In the genomic region with DNA sequence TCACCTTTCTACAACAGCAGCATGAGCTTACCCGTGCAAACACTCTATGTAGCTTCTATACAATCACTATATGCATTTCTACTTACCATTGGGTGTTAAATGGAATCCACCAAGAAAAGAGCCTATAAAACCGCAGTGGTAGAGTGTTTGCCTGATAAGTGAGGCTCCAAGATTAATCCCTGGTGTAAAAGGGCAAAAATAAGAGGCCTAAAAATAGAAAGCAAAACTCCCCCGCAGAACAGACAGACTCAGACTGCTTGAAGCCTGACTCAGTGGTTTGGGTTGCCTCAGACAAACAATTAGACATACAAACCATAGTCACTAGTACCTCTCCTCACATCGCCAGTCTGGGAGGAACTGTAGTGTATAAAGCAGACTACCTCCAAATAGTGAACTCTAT, we compare ENCODE assay signal across 10 mouse cellular contexts. TPM values are rescaled to one million over a fixed set of nuclear protein-coding genes. Genes with fewer than 3 reads are reported as not detected.
DNase-seq lines count a peak whose midpoint lies in the region; ATAC-seq lines count a peak whose summit lies in the region.
"Had no signal": no experiment of that assay in that cellular context is flagged by ENCODE, and none has a peak within 500 bp of the region (broad histone marks: within the 10 kb centered on the region; RNA-seq: fewer than 3 reads in every experiment).

A gene (minus strand): TSS at position 112 of the 400 bp plus-strand sequence.

- WGBS in forebrain, embryonic 13.5 days, result 73% methylated on average over 4 of the region's 4 CpGs
- WGBS in limb, embryonic 13.5 days, result 75% methylated on average over 4 of the region's 4 CpGs

- H3K4me1 ChIP-seq in forebrain, embryonic 13.5 days, result peaks cover 2% of the 10 kb centered on the region; the same call in 1 of the 2 replicates
- peaks cover 5% of the 10 kb centered on the region for H3K4me1 ChIP-seq in limb, embryonic 13.5 days

- DNase-seq in thymus, postnatal 0 days (ENCODE audit: low spot score), result no peak
- no peak for DNase-seq in thymus, postnatal 25 days
- DNase-seq in ovary, adult 18-20 months (ENCODE audit: low spot score), result no peak
- no peak for DNase-seq in layer of hippocampus, postnatal 25 days (ENCODE audit: extremely low spot score in 1 of 2, low spot score in 1 of 2)
- no peak for DNase-seq in spleen, adult 18-20 months
- DNase-seq: adrenal gland, postnatal 10 days; liver; right cerebral cortex, postnatal 4 days had no signal

- H3K4me3 ChIP-seq in forebrain, embryonic 13.5 days, result no peak within 1 kb of the TSS
- H3K4me3 ChIP-seq in limb, embryonic 13.5 days, result no peak within 1 kb of the TSS

- H3K27me3 ChIP-seq in forebrain, embryonic 13.5 days, result no peaks in the 10 kb centered on the region
- no peaks in the 10 kb centered on the region for H3K27me3 ChIP-seq in limb, embryonic 13.5 days

- no peaks in the 10 kb centered on the region for H3K36me3 ChIP-seq in forebrain, embryonic 13.5 days (ENCODE audit: poor library complexity, severe bottlenecking)
- H3K36me3 ChIP-seq in limb, embryonic 13.5 days, result no peaks in the 10 kb centered on the region

- no peak within 1 kb of the TSS for H3K9ac ChIP-seq in forebrain, embryonic 13.5 days
- H3K9ac ChIP-seq in limb, embryonic 13.5 days, result no peak within 1 kb of the TSS

- H3K4me2 ChIP-seq in forebrain, embryonic 13.5 days, result no peak within 1 kb of the TSS
- no peak within 1 kb of the TSS for H3K4me2 ChIP-seq in limb, embryonic 13.5 days (replicated peaks)

- H3K9me3 ChIP-seq in forebrain, embryonic 13.5 days (replicated peaks), result no peaks in the 10 kb centered on the region
- H3K9me3 ChIP-seq in limb, embryonic 13.5 days, result no peaks in the 10 kb centered on the region

- no peak within 1 kb of the TSS for H3K27ac ChIP-seq in forebrain, embryonic 13.5 days
- H3K27ac ChIP-seq in limb, embryonic 13.5 days, result no peak within 1 kb of the TSS

- ATAC-seq in forebrain, embryonic 13.5 days, result no peak
- no peak for ATAC-seq in limb, embryonic 13.5 days (ENCODE audit: low FRiP score, low read depth)

RNA-seq across cellular contexts. Expression of the gene that starts here (rescaled TPM):
- polyA plus RNA-seq in thymus, postnatal 0 days (2015; fragmentation: Nextera tagmentation; extraction: Ambion mirVana), result 14.5 and 16.1 TPM in 2 replicates
- polyA plus RNA-seq in forebrain, embryonic 13.5 days (2015; fragmentation: Nextera tagmentation; extraction: Ambion mirVana), result 19.8 and 20.7 TPM in 2 replicates
- 19.5 and 20.4 TPM in 2 replicates for polyA plus RNA-seq in limb, embryonic 13.5 days (2015; fragmentation: Nextera tagmentation; extraction: Ambion mirVana)
- 1 to 10 TPM; 8.7 to 9.5 TPM for total RNA-seq in layer of hippocampus, postnatal 25 days (2021)
